In genomic region chr11:119092286-119092685, GRCm38 (mm10) we compare ENCODE assay signal across 14 mouse cellular contexts. TPM values are rescaled to one million over a fixed set of nuclear protein-coding genes. Genes with fewer than 3 reads are reported as not detected.
DNase-seq lines count a peak whose midpoint lies in the region; ATAC-seq and TF ChIP-seq lines count a peak whose summit lies in the region.
"Had no signal": no experiment of that assay in that cellular context is flagged by ENCODE, and none has a peak within 500 bp of the region (broad histone marks: within the 10 kb centered on the region; RNA-seq: fewer than 3 reads in every experiment).

No protein-coding gene starts in this region.

- 62% methylated on average over 3 of the region's 3 CpGs for WGBS in kidney, adult 2 months
- WGBS in lung, postnatal 0 days = 55% methylated on average over 3 of the region's 3 CpGs
- WGBS in lung, adult 2 months = 63% methylated on average over 3 of the region's 3 CpGs

- peaks cover 9% of the 10 kb centered on the region for H3K4me1 ChIP-seq in kidney, adult 2 months (ENCODE audit: control insufficient read depth, insufficient read depth, low read length)
- H3K4me1 ChIP-seq in lung, postnatal 0 days (ENCODE audit: insufficient read depth, low read depth, low read length) = peaks cover 31% of the 10 kb centered on the region
- H3K4me1 ChIP-seq in lung, adult 2 months (ENCODE audit: control insufficient read depth, insufficient read depth, low read length) = peaks cover 20% of the 10 kb centered on the region

- peak; percentile 42 for DNase-seq in adrenal gland, adult 2 months
- DNase-seq in adrenal gland, postnatal 4 days (ENCODE audit: low spot score in 2 of 2) = no peak
- DNase-seq in kidney, adult 2 months = no peak
- DNase-seq in kidney, postnatal 36 days = no peak
- DNase-seq in lung, postnatal 0 days (ENCODE audit: low spot score) = peak; percentile 38
- DNase-seq in lung, adult 2 months = no peak
- DNase-seq in gastrocnemius, postnatal 36 days = no peak

- no peak for TF ChIP-seq POLR2A in kidney, adult 2 months (IDR thresholded peaks at IDR 0.05; ENCODE audit: low read depth, low read length)
- no peak for TF ChIP-seq POLR2A in lung, adult 2 months (IDR thresholded peaks at IDR 0.05; ENCODE audit: borderline replicate concordance, extremely low read depth, low read depth, low read length)

- no peak for TF ChIP-seq EP300 in lung, postnatal 0 days (IDR thresholded peaks at IDR 0.05)

- ATAC-seq in lung, postnatal 0 days = no peak
- no peak for ATAC-seq in frontal cortex, adult (ENCODE audit: low TSS enrichment)
- ATAC-seq: midbrain, embryonic 16.5 days had no signal

- no peaks in the 10 kb centered on the region; the same call in 1 of the 2 replicates for H3K27me3 ChIP-seq in kidney, adult 2 months (replicated peaks; ENCODE audit: control insufficient read depth, insufficient read depth, low read length)
- H3K27me3 ChIP-seq in lung, postnatal 0 days (replicated peaks; ENCODE audit: insufficient read depth, low read length) = no peaks in the 10 kb centered on the region

- H3K36me3 ChIP-seq in kidney, adult 2 months (ENCODE audit: control insufficient read depth, insufficient read depth, low read length) = no peaks in the 10 kb centered on the region
- H3K36me3 ChIP-seq in lung, postnatal 0 days (ENCODE audit: insufficient read depth, low read length) = no peaks in the 10 kb centered on the region
- H3K36me3 ChIP-seq: embryonic facial prominence, embryonic 15.5 days; heart, embryonic 12.5 days; hindbrain, embryonic 13.5 days; limb, embryonic 12.5 days had no signal

- no peak overlapping the region for H3K9ac ChIP-seq in lung, postnatal 0 days (replicated peaks; ENCODE audit: low read depth)
- H3K9ac ChIP-seq: embryonic facial prominence, embryonic 15.5 days; hindbrain, embryonic 13.5 days; limb, embryonic 12.5 days had no signal

- H3K27ac ChIP-seq in kidney, adult 2 months (ENCODE audit: insufficient read depth, low read depth, low read length) = peak overlapping the region; percentile 42; the same call in 1 of the 2 replicates
- no peak overlapping the region for H3K27ac ChIP-seq in lung, postnatal 0 days (ENCODE audit: low read length)
- H3K27ac ChIP-seq: embryonic facial prominence, embryonic 15.5 days; hindbrain, embryonic 13.5 days; layer of hippocampus, adult 2 months; limb, embryonic 12.5 days had no signal

- no peak overlapping the region for H3K4me3 ChIP-seq in kidney, adult 2 months (ENCODE audit: insufficient read depth, low read depth, low read length)
- H3K4me3 ChIP-seq in lung, postnatal 0 days (ENCODE audit: low read depth, low read length) = no peak overlapping the region
- no peak overlapping the region for H3K4me3 ChIP-seq in lung, adult 2 months (replicated peaks; ENCODE audit: extremely low read depth, low read depth, low read length)
- H3K4me3 ChIP-seq: embryonic facial prominence, embryonic 15.5 days; heart, embryonic 12.5 days; hindbrain, embryonic 13.5 days; layer of hippocampus, adult 2 months; limb, embryonic 12.5 days had no signal

- intact Hi-C loops in gastrocnemius, postnatal 36 days (cut with DNase I) = no loop called here

- H3K9me3 ChIP-seq in lung, postnatal 0 days (ENCODE audit: low read length) = no peaks in the 10 kb centered on the region
- H3K9me3 ChIP-seq: embryonic facial prominence, embryonic 15.5 days; heart, embryonic 12.5 days; hindbrain, embryonic 13.5 days; limb, embryonic 12.5 days had no signal

- no peak for TF ChIP-seq CTCF in kidney, adult 2 months (conservative IDR thresholded peaks at IDR 0.05; ENCODE audit: insufficient read depth, insufficient read length, low read depth, low read length)
- TF ChIP-seq CTCF in lung, postnatal 0 days (IDR thresholded peaks at IDR 0.05) = no peak
- TF ChIP-seq CTCF in lung, adult 2 months (IDR thresholded peaks at IDR 0.05; ENCODE audit: insufficient read depth, low read length) = no peak

- no peak overlapping the region for H3K4me2 ChIP-seq in lung, postnatal 0 days (replicated peaks; ENCODE audit: low read depth, low read length)
- H3K4me2 ChIP-seq: hindbrain, embryonic 13.5 days had no signal

RNA-seq across cellular contexts. Expression of gene Cbx4, which starts 6.3 kb away (rescaled TPM):
- total RNA-seq in adrenal gland, adult 2 months (2021) = 100 to 1,000 TPM; 144 to 197 TPM
- 89.0 and 127 TPM in 2 replicates for polyA plus RNA-seq in adrenal gland, adult 2 months (2012; rRNA removed)
- 10 to 100 TPM; 69.7 to 76.8 TPM for total RNA-seq in adrenal gland, postnatal 4 days (2021)
- polyA plus RNA-seq in kidney, adult 2 months (2012; rRNA removed) = 9.3 and 10.6 TPM in 2 replicates
- polyA plus RNA-seq in lung, postnatal 0 days (2015; fragmentation: Nextera tagmentation; extraction: Ambion mirVana) = 8.9 and 9.7 TPM in 2 replicates
- 16.2 and 16.8 TPM in 2 replicates for polyA plus RNA-seq in lung, adult 2 months (2012; rRNA removed)
- total RNA-seq in gastrocnemius, postnatal 36 days (2021) = 1 to 10 TPM; 1.6 to 3.0 TPM

RNA-seq across cellular contexts. Expression of gene Cbx8, which starts 51.5 kb away (rescaled TPM):
- total RNA-seq in adrenal gland, adult 2 months (2021) = 10 to 100 TPM; 16.3 to 22.9 TPM
- 11.3 and 12.2 TPM in 2 replicates for polyA plus RNA-seq in adrenal gland, adult 2 months (2012; rRNA removed)
- 10 to 100 TPM; 10.8 to 15.5 TPM for total RNA-seq in adrenal gland, postnatal 4 days (2021)
- polyA plus RNA-seq in kidney, adult 2 months (2012; rRNA removed) = 2.1 and 2.7 TPM in 2 replicates
- 9.4 and 9.8 TPM in 2 replicates for polyA plus RNA-seq in lung, postnatal 0 days (2015; fragmentation: Nextera tagmentation; extraction: Ambion mirVana)
- polyA plus RNA-seq in lung, adult 2 months (2012; rRNA removed) = 3.8 and 3.9 TPM in 2 replicates
- 1 to 10 TPM; 1.5 to 1.9 TPM for total RNA-seq in gastrocnemius, postnatal 36 days (2021)

Comparison
In these comparisons a context has a peak if more than half of its experiments do, and no peak if none do; other contexts are left out.
1. DNase-seq: peak in adrenal gland, adult 2 months (single experiment) and lung, postnatal 0 days (single experiment); none in adrenal gland, postnatal 4 days (0 of 2), kidney, adult 2 months (single experiment), kidney, postnatal 36 days (0 of 2), lung, adult 2 months (single experiment) and gastrocnemius, postnatal 36 days (0 of 2).